Mouse (Mus musculus): ENCODE measurements around the gene Ifitm6. TPM values are rescaled to one million over a fixed set of nuclear protein-coding genes. Genes with fewer than 3 reads are reported as not detected.

Ifitm6 gene
- polyA plus RNA-seq, 1 experiment from 2014 or later = 53.6 TPM

DNA sequence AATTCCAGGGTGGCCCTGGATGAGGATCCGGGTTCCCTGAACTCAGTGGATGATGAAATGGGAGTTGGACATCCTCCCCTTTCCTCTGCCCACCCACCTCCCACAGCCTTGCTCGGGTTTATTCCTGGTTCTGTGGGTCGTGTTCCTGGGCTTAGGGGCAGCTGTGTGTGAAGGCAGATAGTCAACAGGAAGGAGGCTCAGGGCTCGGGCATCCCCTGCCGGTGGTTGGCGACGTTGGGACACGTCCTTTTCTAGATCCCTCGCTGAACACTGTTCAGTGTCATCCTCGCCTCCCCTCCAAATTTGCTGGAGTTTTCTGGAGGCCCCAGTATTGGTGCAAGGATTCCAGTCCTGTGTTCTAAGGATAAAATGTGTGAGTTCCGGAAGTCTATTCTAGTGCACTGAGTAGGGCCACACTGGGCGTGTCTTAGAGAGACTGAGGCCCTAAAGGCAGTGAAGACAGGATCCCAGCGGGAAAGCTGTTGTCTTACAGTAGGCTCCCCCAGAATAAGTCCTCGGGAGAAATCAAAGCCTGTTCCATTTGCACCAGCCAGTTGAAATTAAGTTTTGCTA lies 26.5 kb downstream of the Ifitm6 start:
- H3K4me2 ChIP-seq (ENCODE audit: low read depth, low read length) = no peak overlapping the region
- no peaks in the 10 kb centered on the region for H3K9me3 ChIP-seq (ENCODE audit: low read length)
- no peaks in the 10 kb centered on the region for H3K4me1 ChIP-seq (ENCODE audit: insufficient read depth)
- H3K4me3 ChIP-seq (ENCODE audit: low read depth, low read length) = no peak overlapping the region
- H3K9ac ChIP-seq (replicated peaks) = no peak overlapping the region
- ATAC-seq (0 out of 2 replicates have a peak, but pooled peaks have one; percentile 21), DNase-seq (peak; percentile 28)
- TF ChIP-seq CTCF (IDR thresholded peaks at IDR 0.05; ENCODE audit: low read depth) (peak; percentile 39), EP300 (IDR thresholded peaks at IDR 0.05; ENCODE audit: low read depth) (no peak)
- H3K27ac ChIP-seq (ENCODE audit: low read depth) = no peak overlapping the region
- 40% methylated on average over 14 of the region's 14 CpGs for WGBS (ENCODE audit: insufficient replicate concordance)
- no peaks in the 10 kb centered on the region for H3K36me3 ChIP-seq (replicated peaks; ENCODE audit: insufficient read depth, low read length)
- H3K27me3 ChIP-seq (ENCODE audit: insufficient read depth, low read length) = no peaks in the 10 kb centered on the region

GRCm38 (mm10) chr7:140990622-140991021 lies 27.1 kb downstream of the Ifitm6 start:
- DNase-seq (no peak), ATAC-seq (peak; percentile 38; the same call in 1 of the 2 replicates)
- H3K9me3 ChIP-seq (ENCODE audit: low read length) = no peaks in the 10 kb centered on the region
- TF ChIP-seq CTCF (IDR thresholded peaks at IDR 0.05; ENCODE audit: low read depth) (no peak), EP300 (IDR thresholded peaks at IDR 0.05; ENCODE audit: low read depth) (no peak)
- H3K4me2 ChIP-seq (ENCODE audit: low read depth, low read length) = no peak overlapping the region
- H3K27ac ChIP-seq (ENCODE audit: low read depth) = peak overlapping the region; percentile 34; the same call in 1 of the 2 replicates
- 51% methylated on average over 5 of the region's 5 CpGs for WGBS (ENCODE audit: insufficient replicate concordance)
- H3K4me1 ChIP-seq (ENCODE audit: insufficient read depth) = no peaks in the 10 kb centered on the region
- H3K36me3 ChIP-seq (replicated peaks; ENCODE audit: insufficient read depth, low read length) = no peaks in the 10 kb centered on the region
- no peak overlapping the region for H3K4me3 ChIP-seq (ENCODE audit: low read depth, low read length)
- no peaks in the 10 kb centered on the region for H3K27me3 ChIP-seq (ENCODE audit: insufficient read depth, low read length)
- H3K9ac ChIP-seq (replicated peaks) = no peak overlapping the region

DNA sequence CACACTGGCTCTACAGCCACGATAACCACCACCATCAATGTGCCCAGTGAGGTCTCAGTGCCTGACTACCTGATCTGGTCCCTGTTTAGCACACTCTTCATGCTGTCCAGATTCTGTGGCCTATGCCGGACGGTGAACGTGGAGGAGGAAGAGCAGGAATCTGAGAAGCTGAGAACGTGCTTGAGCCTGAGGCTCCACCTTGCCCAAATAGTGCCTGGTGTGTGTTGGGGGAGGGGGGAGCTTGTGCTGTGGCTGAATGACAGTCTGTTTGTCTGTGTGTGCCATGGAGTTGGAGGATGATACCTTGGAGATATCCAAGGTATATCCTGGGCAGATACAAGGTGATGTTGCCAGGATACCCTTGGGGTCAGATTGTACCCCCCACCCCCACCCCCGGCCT lies 27.5 kb downstream of the Ifitm6 start:
- Histone ChIP-seq H3K4me1 (ENCODE audit: insufficient read depth) (no peaks in the 10 kb centered on the region), H3K9me3 (ENCODE audit: low read length) (no peaks in the 10 kb centered on the region), H3K9ac (replicated peaks) (no peak overlapping the region), H3K36me3 (replicated peaks; ENCODE audit: insufficient read depth, low read length) (no peaks in the 10 kb centered on the region), H3K27me3 (ENCODE audit: insufficient read depth, low read length) (no peaks in the 10 kb centered on the region), H3K27ac (ENCODE audit: low read depth) (peak overlapping the region; percentile 34; the same call in 1 of the 2 replicates), H3K4me2 (ENCODE audit: low read depth, low read length) (no peak overlapping the region), H3K4me3 (ENCODE audit: low read depth, low read length) (no peak overlapping the region)
- no peak for DNase-seq
- 37% methylated on average over 6 of the region's 6 CpGs for WGBS (ENCODE audit: insufficient replicate concordance)
- no peak for ATAC-seq
- TF ChIP-seq EP300 (IDR thresholded peaks at IDR 0.05; ENCODE audit: low read depth) (no peak), CTCF (IDR thresholded peaks at IDR 0.05; ENCODE audit: low read depth) (no peak)

DNA sequence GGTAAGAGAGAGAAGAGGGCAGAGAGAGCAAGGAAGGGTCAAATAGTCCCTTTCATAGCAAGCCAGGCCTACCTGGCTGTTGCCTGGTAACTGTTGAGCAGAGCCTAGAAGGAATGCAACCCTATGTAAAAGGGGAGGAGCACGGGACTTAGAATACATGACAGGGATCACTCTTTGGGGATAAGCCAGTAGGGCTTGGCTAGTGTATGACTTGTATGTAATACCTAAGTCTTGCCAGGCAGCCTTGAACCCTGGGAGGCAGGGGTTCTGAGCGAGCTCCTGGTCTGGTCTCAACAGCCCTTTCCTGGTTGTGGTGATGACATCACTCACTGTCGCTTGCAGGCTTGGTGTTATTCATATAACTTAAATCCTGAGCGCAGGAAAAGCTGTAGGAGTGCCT lies 28.7 kb downstream of the Ifitm6 start:
- Histone ChIP-seq H3K27me3 (ENCODE audit: insufficient read depth, low read length) (no peaks in the 10 kb centered on the region), H3K36me3 (replicated peaks; ENCODE audit: insufficient read depth, low read length) (no peaks in the 10 kb centered on the region), H3K4me1 (ENCODE audit: insufficient read depth) (no peaks in the 10 kb centered on the region), H3K4me2 (ENCODE audit: low read depth, low read length) (no peak overlapping the region), H3K4me3 (ENCODE audit: low read depth, low read length) (no peak overlapping the region), H3K9ac (replicated peaks) (no peak overlapping the region), H3K9me3 (ENCODE audit: low read length) (no peaks in the 10 kb centered on the region), H3K27ac (ENCODE audit: low read depth) (no peak overlapping the region)
- ATAC-seq (no peak), DNase-seq (no peak)
- WGBS (ENCODE audit: insufficient replicate concordance) = 69% methylated on average over 4 of the region's 4 CpGs
- no peak for TF ChIP-seq CTCF (IDR thresholded peaks at IDR 0.05; ENCODE audit: low read depth)

DNA sequence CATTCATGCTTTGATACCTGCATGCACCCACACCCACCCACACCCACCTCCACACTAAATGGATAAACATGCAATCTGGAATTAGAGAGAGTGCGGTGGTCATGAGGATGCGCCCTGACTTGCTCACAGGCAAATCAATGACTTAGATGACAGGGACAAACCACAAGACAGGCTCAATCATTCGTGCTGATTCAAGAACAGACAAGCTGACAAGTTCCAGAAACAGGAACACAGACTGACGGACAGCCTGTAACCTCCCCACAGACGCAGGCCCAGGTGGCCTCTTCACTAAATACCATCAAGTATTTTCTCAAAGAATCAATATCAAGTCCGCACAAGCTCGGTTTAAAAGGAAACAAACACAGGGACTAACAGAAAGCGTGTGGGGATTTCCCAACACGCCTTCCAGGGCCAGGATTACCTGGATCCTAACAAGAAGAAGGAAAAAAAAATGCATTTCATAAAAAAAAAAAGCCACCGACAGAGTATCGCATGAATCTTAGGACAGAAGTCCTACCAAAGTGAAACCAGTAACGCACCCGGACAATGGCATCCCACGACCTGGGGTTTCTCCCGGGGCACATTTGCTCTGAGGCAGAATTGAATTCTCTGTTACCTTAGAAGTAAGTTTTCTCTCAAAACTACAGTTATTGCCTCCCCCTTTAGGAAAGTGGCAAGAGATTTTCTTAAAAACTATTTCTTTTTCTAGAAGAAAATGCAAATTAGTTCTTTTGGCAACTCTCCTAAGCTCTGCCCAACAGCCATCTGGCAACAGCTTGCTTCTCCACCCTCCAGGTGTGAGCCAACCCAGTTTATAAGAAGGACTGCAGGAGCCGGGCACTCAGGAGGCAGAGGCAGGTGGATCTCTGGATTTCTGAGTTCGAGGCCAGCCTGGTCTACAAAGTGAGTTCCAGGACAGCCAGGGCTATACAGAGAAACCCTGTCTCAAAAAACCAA lies 30.3 kb downstream of the Ifitm6 start:
- 51% methylated on average over 17 of the region's 17 CpGs for WGBS (ENCODE audit: insufficient replicate concordance)
- H3K27ac ChIP-seq (ENCODE audit: low read depth) = peak overlapping the region; percentile 34
- ATAC-seq = no peak

GRCm38 (mm10) chr7:140982971-140983370 lies 34.8 kb downstream of the Ifitm6 start:
- Histone ChIP-seq H3K4me2 (ENCODE audit: low read depth, low read length) (no peak overlapping the region), H3K27ac (ENCODE audit: low read depth) (no peak overlapping the region), H3K9me3 (ENCODE audit: low read length) (no peaks in the 10 kb centered on the region), H3K4me3 (ENCODE audit: low read depth, low read length) (no peak overlapping the region), H3K36me3 (replicated peaks; ENCODE audit: insufficient read depth, low read length) (no peaks in the 10 kb centered on the region), H3K9ac (replicated peaks) (no peak overlapping the region), H3K27me3 (ENCODE audit: insufficient read depth, low read length) (no peaks in the 10 kb centered on the region), H3K4me1 (ENCODE audit: insufficient read depth) (no peaks in the 10 kb centered on the region)
- TF ChIP-seq CTCF (IDR thresholded peaks at IDR 0.05; ENCODE audit: low read depth) (no peak), EP300 (IDR thresholded peaks at IDR 0.05; ENCODE audit: low read depth) (no peak)
- ATAC-seq (no peak), DNase-seq (no peak)
- WGBS (ENCODE audit: insufficient replicate concordance) = 58% methylated on average over 7 of the region's 7 CpGs

More for the DNA sequence above, 30.3 kb downstream of the Ifitm6 start:
- Histone ChIP-seq H3K4me2 (ENCODE audit: low read depth, low read length) (peak overlapping the region; percentile 45; the same call in 1 of the 2 replicates), H3K9me3 (ENCODE audit: low read length) (no peaks in the 10 kb centered on the region), H3K27me3 (ENCODE audit: insufficient read depth, low read length) (no peaks in the 10 kb centered on the region), H3K4me3 (ENCODE audit: low read depth, low read length) (no peak overlapping the region), H3K36me3 (replicated peaks; ENCODE audit: insufficient read depth, low read length) (no peaks in the 10 kb centered on the region), H3K9ac (replicated peaks) (no peak overlapping the region), H3K4me1 (ENCODE audit: insufficient read depth) (no peaks in the 10 kb centered on the region)
- DNase-seq = no peak
- TF ChIP-seq EP300 (IDR thresholded peaks at IDR 0.05; ENCODE audit: low read depth) = no peak
- TF ChIP-seq CTCF (IDR thresholded peaks at IDR 0.05; ENCODE audit: low read depth) = no peak

All from liver, postnatal 0 days (tissue).